Comparison of ENCODE assay signal across 8 mouse cellular contexts in the genomic region with DNA sequence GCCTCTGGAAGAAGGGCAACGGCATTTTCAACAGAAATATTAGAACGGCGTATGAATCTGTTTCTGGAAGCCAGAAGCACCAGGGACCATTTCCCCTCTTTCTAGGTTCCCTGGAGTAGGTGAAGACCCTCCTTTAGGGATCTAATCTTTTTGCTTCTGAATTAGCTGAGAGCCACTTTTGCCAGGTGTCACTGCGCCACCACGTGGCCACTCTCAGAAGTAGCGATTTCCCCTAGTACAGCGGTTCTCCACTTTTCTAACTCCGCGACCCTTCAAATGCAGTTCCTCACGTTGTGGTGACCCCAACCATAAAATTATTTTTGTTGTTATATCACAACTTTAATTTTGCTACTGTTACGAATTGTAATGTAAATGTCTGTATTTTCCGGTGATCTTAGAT.
DNase-seq lines count a peak whose midpoint lies in the region; ATAC-seq and TF ChIP-seq lines count a peak whose summit lies in the region.

No protein-coding gene starts in this region.

- TF ChIP-seq EP300 in heart, adult 2 months (IDR thresholded peaks at IDR 0.05; ENCODE audit: insufficient read depth, low read depth, low read length): 0 out of 2 replicates have a peak, but pooled peaks have one; percentile 44

- intact Hi-C loops in heart, adult 2 months (cut with DNase I): loop anchor here (1.0 kb wide), 1 partner anchor 287 kb away; no protein-coding TSS in a partner anchor

- no peaks in the 10 kb centered on the region for H3K4me1 ChIP-seq in heart, adult 2 months (ENCODE audit: control insufficient read depth, insufficient read depth, low read length)
- peaks cover 6% of the 10 kb centered on the region; the same call in 1 of the 2 replicates for H3K4me1 ChIP-seq in forebrain, embryonic 15.5 days
- no peaks in the 10 kb centered on the region for H3K4me1 ChIP-seq in limb, embryonic 12.5 days (replicated peaks)

- H3K79me2 ChIP-seq in heart, adult 2 months (replicated peaks; ENCODE audit: control insufficient read depth, insufficient read depth, low read length): no peaks in the 10 kb centered on the region

- H3K4me3 ChIP-seq in heart, adult 2 months: no peak overlapping the region
- H3K4me3 ChIP-seq in forebrain, embryonic 15.5 days: no peak overlapping the region
- H3K4me3 ChIP-seq in limb, embryonic 12.5 days (replicated peaks): no peak overlapping the region

- no peak overlapping the region for H3K9ac ChIP-seq in heart, adult 2 months (ENCODE audit: low read depth, low read length)
- no peak overlapping the region for H3K9ac ChIP-seq in forebrain, embryonic 15.5 days (replicated peaks)
- H3K9ac ChIP-seq in limb, embryonic 12.5 days (replicated peaks): no peak overlapping the region

- no peak overlapping the region for H3K4me2 ChIP-seq in forebrain, embryonic 15.5 days (replicated peaks)
- H3K4me2 ChIP-seq in limb, embryonic 12.5 days: 0 out of 2 replicates have a peak overlapping the region, but pooled peaks have one; percentile 17

- TF ChIP-seq POLR2A in heart, adult 2 months (IDR thresholded peaks at IDR 0.05; ENCODE audit: insufficient read depth, low read depth, low read length): no peak

- no peaks in the 10 kb centered on the region for H3K27me3 ChIP-seq in heart, adult 2 months (ENCODE audit: control insufficient read depth, insufficient read depth, low read length)
- no peaks in the 10 kb centered on the region for H3K27me3 ChIP-seq in forebrain, embryonic 15.5 days
- no peaks in the 10 kb centered on the region for H3K27me3 ChIP-seq in limb, embryonic 12.5 days

- 0 out of 2 replicates have a peak, but pooled peaks have one; percentile 51 for ATAC-seq in forebrain, embryonic 15.5 days (replicated peaks)
- no peak for ATAC-seq in limb, embryonic 12.5 days (ENCODE audit: insufficient number of reproducible peaks, insufficient read depth, low FRiP score, low TSS enrichment, low read depth)

- peak; percentile 98; the same call in 1 of the 2 replicates for TF ChIP-seq CTCF in heart, adult 2 months (IDR thresholded peaks at IDR 0.05)

- DNase-seq in heart, adult 2 months: peak; percentile 35 to 68
- no peak for DNase-seq in heart, adult 11 months
- DNase-seq in brain, embryonic 18.5 days (ENCODE audit: low read depth, low spot score): peak; percentile 4
- peak; percentile 67 for DNase-seq in induced T-regulatory cell, adult 2 months (ENCODE audit: low read depth)
- DNase-seq in neural tube, embryonic 10.5 days (ENCODE audit: extremely low spot score, low spot score): peak; percentile 70
- DNase-seq in testis, postnatal 10 days (ENCODE audit: low spot score): peak; percentile 74

- H3K36me3 ChIP-seq in heart, adult 2 months (ENCODE audit: control insufficient read depth, insufficient read depth, low read length): no peaks in the 10 kb centered on the region
- H3K36me3 ChIP-seq in forebrain, embryonic 15.5 days: no peaks in the 10 kb centered on the region
- H3K36me3 ChIP-seq in limb, embryonic 12.5 days: no peaks in the 10 kb centered on the region

- no peaks in the 10 kb centered on the region for H3K9me3 ChIP-seq in forebrain, embryonic 15.5 days
- H3K9me3 ChIP-seq in limb, embryonic 12.5 days: no peaks in the 10 kb centered on the region

- WGBS in heart, adult 2 months: 19% methylated on average over 12 of the region's 12 CpGs
- WGBS in forebrain, embryonic 15.5 days: 24% methylated on average over 12 of the region's 12 CpGs
- 24% methylated on average over 12 of the region's 12 CpGs for WGBS in limb, embryonic 12.5 days

- no peak overlapping the region for H3K27ac ChIP-seq in heart, adult 2 months
- H3K27ac ChIP-seq in forebrain, embryonic 15.5 days (replicated peaks): no peak overlapping the region
- H3K27ac ChIP-seq in limb, embryonic 12.5 days: no peak overlapping the region
